Mouse (Mus musculus): ENCODE measurements around the gene Isyna1. TPM values are rescaled to one million over a fixed set of nuclear protein-coding genes. Genes with fewer than 3 reads are reported as not detected.

Isyna1 gene
- polyA plus RNA-seq, 1 experiment from 2014 or later, result 138 TPM

DNA sequence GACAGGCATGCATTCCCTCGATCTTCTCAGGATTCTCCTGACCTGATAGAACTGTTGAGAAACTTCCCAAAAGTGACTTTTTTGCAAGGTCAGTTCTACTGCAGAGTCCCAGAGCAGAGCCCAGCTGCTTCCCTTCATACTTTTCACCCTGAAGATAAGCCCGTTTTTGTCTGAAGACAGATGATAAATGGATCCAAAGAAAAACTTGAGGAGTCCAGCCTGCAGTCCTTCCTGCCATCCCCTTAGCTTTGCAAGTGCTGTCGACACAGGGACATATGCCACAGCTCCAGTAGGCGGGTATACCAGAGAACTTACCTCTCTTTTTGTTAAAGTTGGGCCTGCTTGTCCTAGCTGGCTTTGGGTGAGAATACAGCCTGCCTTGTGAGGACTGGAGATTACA lies 32.8 kb upstream of the Isyna1 start:
- Histone ChIP-seq H3K4me3 (no peak overlapping the region), H3K9me3 (replicated peaks) (no peaks in the 10 kb centered on the region), H3K4me1 (peaks cover 29% of the 10 kb centered on the region), H3K9ac (no peak overlapping the region), H3K36me3 (no peaks in the 10 kb centered on the region), H3K27me3 (no peaks in the 10 kb centered on the region), H3K27ac (no peak overlapping the region), H3K4me2 (replicated peaks) (no peak overlapping the region)
- 70% methylated on average over 4 of the region's 4 CpGs for WGBS
- no peak for ATAC-seq (ENCODE audit: low FRiP score)

DNA sequence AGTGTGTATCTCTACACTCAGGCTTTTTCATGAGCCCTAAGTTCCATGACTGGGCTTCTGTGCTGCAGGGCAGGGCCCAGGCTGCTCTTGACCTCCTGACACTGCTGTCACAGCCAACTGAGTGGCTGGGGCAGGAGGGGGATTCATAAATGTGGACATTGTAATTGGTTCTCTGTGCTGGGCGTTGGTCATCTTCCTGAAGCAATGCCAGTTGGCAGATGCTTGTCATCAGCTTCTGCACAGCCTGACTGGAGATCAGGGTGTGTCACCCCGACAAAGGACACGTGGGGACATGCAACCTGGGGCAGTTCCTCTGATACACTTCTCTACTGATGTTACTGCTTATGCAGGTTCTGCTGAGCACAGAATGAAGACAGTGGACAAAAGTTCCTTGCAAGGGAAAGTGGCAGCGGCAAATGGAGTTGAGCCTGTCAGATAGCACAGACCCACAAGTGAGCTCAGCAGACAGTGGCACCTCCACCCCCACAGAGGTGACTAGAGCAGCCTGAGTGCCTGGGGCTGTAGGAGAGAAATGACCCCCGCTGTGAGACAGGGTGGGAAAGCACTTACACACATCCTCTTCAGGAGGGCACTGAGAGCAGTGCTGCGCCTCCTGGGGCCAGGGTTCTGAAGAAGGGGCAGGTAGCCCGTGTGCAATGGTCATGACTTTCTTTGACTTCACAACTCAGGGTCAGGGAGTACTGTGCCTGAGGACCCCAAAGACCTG lies 32.2 kb upstream of the Isyna1 start:
- Histone ChIP-seq H3K9ac (no peak overlapping the region), H3K27me3 (no peaks in the 10 kb centered on the region), H3K4me2 (replicated peaks) (no peak overlapping the region), H3K27ac (no peak overlapping the region), H3K36me3 (no peaks in the 10 kb centered on the region), H3K9me3 (replicated peaks) (no peaks in the 10 kb centered on the region), H3K4me1 (peaks cover 29% of the 10 kb centered on the region), H3K4me3 (no peak overlapping the region)
- no peak for ATAC-seq (ENCODE audit: low FRiP score)
- 74% methylated on average over 7 of the region's 7 CpGs for WGBS

DNA sequence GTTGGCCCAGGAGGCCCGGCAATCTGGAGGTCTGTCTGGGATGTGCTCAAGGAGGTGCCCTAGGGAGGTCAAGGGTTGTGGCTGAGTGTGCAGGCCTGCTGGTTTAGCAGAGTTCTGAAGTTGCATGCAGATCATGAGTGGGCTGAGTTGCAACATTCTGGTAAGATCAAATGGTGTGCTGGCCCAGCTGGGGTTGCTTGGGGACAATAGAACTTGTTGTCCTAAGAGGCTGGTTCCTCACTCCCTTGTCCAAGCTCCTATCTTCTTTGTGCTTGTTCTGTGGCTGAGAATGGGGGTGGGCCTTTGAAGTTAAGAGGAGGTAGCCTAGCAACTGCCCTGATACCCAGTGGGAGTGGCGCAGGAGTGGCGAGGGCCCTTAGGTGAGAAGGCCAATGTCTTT lies 31.4 kb upstream of the Isyna1 start:
- no peak for ATAC-seq (ENCODE audit: low FRiP score)
- H3K36me3 ChIP-seq, result no peaks in the 10 kb centered on the region
- H3K27me3 ChIP-seq, result no peaks in the 10 kb centered on the region
- H3K4me2 ChIP-seq (replicated peaks), result no peak overlapping the region
- H3K27ac ChIP-seq, result no peak overlapping the region
- H3K9ac ChIP-seq, result no peak overlapping the region
- H3K4me3 ChIP-seq, result no peak overlapping the region
- H3K9me3 ChIP-seq (replicated peaks), result no peaks in the 10 kb centered on the region
- H3K4me1 ChIP-seq, result peaks cover 29% of the 10 kb centered on the region
- 77% methylated on average over 3 of the region's 3 CpGs for WGBS

DNA sequence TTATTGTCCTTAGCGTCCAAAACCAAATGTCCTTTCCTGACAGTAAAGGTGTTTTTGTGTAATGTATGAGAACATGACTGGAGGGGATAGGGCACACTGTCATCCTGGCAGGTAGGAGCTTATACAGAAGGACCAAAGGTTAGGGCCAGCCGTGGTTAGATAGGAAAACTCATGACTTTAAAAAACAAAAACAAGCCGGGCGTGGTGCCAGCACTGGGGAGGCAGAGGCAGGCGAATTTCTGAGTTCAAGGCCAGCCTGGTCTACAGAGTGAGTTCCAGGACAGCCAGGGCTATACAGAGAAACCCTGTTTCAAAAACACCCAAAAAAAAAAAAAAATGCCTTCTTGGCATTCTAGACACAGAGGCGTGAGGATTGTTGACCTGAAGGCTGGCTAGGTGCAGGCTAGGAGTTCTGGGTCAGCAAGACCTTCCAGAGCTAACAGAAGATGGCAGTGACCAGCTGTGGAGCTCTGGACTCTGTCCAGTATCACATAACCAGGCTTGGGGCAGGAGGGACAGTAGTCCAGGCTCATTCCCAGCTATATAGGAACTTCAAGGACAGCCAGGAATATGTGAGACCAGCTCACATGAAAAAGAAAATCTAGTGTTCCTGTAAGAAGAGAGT lies 30.3 kb upstream of the Isyna1 start:
- Histone ChIP-seq H3K4me1 (peaks cover 29% of the 10 kb centered on the region), H3K9ac (no peak overlapping the region), H3K27ac (no peak overlapping the region), H3K4me2 (replicated peaks) (no peak overlapping the region), H3K4me3 (no peak overlapping the region), H3K27me3 (no peaks in the 10 kb centered on the region), H3K36me3 (no peaks in the 10 kb centered on the region), H3K9me3 (replicated peaks) (no peaks in the 10 kb centered on the region)
- ATAC-seq (ENCODE audit: low FRiP score), result no peak
- 94% methylated on average over 6 of the region's 6 CpGs for WGBS

DNA sequence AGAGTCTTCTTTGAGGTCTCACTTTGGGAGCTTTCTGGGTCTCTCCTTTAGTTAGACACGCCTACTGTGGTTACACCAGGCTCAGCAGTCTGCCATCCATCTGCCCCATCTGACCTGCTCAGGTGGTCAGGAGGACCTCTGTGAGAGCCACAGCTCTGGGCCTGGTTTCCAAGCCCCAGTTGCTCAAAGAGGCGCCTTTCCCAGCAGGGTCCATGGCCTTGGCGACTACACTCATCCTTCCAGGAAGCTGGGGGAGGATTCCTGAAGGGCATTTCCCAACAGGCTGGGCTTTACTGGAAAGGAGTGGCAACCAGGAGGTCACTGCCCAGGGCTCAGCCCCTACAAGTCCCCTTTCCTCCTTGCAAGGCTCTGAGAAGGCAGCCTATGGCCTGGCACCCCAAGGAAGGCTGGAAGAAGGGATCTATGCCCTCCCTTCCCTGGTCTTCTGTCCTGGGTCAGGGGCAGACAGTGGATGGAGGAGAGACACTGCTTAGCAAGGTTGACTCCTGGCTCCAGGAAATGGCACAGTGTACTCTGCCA lies 29.4 kb upstream of the Isyna1 start:
- H3K4me2 ChIP-seq (replicated peaks), result no peak overlapping the region
- no peaks in the 10 kb centered on the region for H3K27me3 ChIP-seq
- peaks cover 29% of the 10 kb centered on the region for H3K4me1 ChIP-seq
- H3K36me3 ChIP-seq, result 0 out of 2 replicates have a peak, but pooled peaks cover 2% of the 10 kb centered on the region
- no peak overlapping the region for H3K4me3 ChIP-seq
- no peaks in the 10 kb centered on the region for H3K9me3 ChIP-seq (replicated peaks)
- no peak for ATAC-seq (ENCODE audit: low FRiP score)
- 76% methylated on average over 3 of the region's 3 CpGs for WGBS
- no peak overlapping the region for H3K27ac ChIP-seq
- no peak overlapping the region for H3K9ac ChIP-seq

DNA sequence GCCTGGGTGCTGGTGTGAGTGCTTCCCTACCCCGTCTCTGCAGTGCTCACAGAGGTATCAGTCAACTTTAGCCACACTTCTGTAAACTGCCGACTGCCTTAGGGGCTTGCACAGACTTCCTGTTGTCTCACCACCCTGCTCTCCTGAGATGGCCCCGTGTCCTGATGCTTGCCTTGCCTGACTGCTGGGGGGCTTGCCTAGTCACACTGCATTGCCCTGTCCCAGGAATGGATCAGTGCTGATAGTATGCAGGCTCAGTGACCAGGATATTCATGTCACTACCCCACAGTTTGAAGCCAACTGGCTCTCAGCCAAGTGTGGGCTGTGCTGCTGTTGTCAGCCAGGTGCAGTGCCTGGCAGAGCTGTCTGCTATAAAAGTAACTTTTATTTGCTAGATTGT lies 28.6 kb upstream of the Isyna1 start:
- H3K9ac ChIP-seq, result no peak overlapping the region
- no peaks in the 10 kb centered on the region for H3K27me3 ChIP-seq
- H3K4me1 ChIP-seq, result peaks cover 25% of the 10 kb centered on the region
- H3K27ac ChIP-seq, result no peak overlapping the region
- H3K9me3 ChIP-seq (replicated peaks), result no peaks in the 10 kb centered on the region
- WGBS, result 73% methylated on average over 3 of the region's 3 CpGs
- H3K4me2 ChIP-seq (replicated peaks), result no peak overlapping the region
- no peak for ATAC-seq (ENCODE audit: low FRiP score)
- H3K4me3 ChIP-seq, result no peak overlapping the region
- H3K36me3 ChIP-seq, result 0 out of 2 replicates have a peak, but pooled peaks cover 4% of the 10 kb centered on the region

DNA sequence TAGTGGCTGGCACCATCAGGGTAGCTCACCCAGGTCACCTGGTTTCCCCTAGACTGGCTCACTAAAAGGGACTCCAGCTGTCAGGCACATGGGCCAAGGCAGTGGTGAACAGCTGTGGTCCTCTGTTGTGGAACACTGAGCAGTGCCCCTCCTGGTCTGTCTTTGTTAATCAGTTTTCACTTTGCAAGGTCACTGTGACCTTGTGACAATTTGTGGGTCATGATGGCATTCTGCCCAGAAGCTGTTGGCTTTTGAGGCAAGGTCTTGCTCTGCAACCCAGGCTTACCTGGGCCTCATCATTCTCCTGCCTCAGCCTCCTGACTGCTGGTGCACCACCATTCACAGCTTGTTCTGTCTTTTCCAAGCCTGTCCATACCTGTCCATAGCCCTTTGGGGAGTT lies 23.8 kb upstream of the Isyna1 start:
- no peaks in the 10 kb centered on the region for H3K27me3 ChIP-seq
- H3K27ac ChIP-seq, result no peak overlapping the region
- peaks cover 7% of the 10 kb centered on the region for H3K4me1 ChIP-seq
- H3K9ac ChIP-seq, result no peak overlapping the region
- peaks cover 21% of the 10 kb centered on the region for H3K36me3 ChIP-seq
- no peak for ATAC-seq (ENCODE audit: low FRiP score)
- H3K4me2 ChIP-seq (replicated peaks), result no peak overlapping the region
- no peak overlapping the region for H3K4me3 ChIP-seq
- H3K9me3 ChIP-seq (replicated peaks), result no peaks in the 10 kb centered on the region

DNA sequence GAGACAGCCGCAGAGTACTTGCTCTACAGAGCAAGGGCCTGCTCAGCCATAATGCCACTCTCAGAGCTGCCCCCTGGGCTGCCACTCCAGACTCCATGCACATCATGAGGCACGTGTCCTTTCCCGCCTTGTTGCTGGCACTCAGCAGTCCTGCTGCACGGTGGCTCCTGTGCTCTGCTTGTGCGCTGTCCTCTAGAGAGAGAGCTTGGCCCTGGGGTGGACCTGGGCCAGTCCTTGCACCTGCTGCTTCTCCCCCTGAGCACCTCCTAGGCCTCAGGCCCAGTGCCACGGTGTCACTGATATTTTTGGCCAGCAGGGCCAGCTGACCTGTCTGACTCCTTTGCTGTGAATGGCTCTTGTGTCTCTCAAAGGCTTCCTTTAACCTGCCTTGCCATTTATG lies 23.2 kb upstream of the Isyna1 start:
- H3K4me2 ChIP-seq (replicated peaks), result no peak overlapping the region
- WGBS, result 82% methylated on average over 6 of the region's 6 CpGs
- no peak overlapping the region for H3K4me3 ChIP-seq
- no peak overlapping the region for H3K27ac ChIP-seq
- H3K9ac ChIP-seq, result no peak overlapping the region
- H3K27me3 ChIP-seq, result no peaks in the 10 kb centered on the region
- peaks cover 3% of the 10 kb centered on the region for H3K4me1 ChIP-seq
- ATAC-seq (ENCODE audit: low FRiP score), result no peak
- H3K9me3 ChIP-seq (replicated peaks), result no peaks in the 10 kb centered on the region
- H3K36me3 ChIP-seq, result peaks cover 22% of the 10 kb centered on the region

DNA sequence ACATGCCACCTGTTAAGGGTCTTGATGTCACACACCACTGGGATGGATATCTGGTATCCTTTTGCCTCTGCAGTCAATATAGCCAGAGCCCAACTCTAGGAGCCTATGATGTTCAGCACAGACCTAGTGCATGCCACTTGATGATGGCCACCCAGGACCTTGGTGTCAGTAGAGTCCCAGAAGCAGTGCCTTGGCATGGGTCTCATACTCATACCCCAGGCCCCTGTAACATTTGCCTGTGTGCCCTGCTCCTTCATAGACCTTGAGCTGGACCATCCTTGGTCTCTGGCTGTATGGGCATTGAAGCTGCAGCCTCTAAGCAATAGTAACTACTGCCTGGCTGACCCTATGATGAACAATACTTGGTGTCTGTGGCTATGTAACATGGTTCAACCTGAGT lies 19.9 kb upstream of the Isyna1 start:
- no peak overlapping the region for H3K9ac ChIP-seq
- no peaks in the 10 kb centered on the region for H3K27me3 ChIP-seq
- peaks cover 42% of the 10 kb centered on the region for H3K36me3 ChIP-seq
- H3K4me2 ChIP-seq (replicated peaks), result no peak overlapping the region
- no peak overlapping the region for H3K4me3 ChIP-seq
- H3K9me3 ChIP-seq (replicated peaks), result no peaks in the 10 kb centered on the region
- peaks cover 3% of the 10 kb centered on the region for H3K4me1 ChIP-seq
- no peak overlapping the region for H3K27ac ChIP-seq
- no peak for ATAC-seq (ENCODE audit: low FRiP score)

DNA sequence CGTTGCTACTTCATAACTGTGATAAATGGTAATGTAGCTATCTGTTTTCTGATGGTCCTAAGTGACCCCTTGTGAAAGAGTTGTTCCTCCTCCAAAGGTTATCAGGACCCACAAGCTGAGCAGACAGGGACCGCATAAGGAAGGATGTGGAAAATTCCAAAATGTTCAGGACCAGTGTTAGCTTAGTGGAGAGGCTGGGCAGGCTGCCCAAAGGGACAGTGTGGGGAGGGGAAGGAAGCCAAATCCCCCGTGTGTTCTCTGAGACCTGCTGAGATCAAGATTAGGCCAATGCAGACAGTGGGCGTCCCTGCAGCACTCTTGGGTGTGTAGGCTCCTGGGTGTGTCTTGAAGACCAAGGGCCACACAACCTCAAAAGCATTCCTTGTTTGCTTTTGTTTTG lies 19.3 kb upstream of the Isyna1 start:
- H3K4me1 ChIP-seq, result peaks cover 3% of the 10 kb centered on the region
- H3K27me3 ChIP-seq, result no peaks in the 10 kb centered on the region
- 94% methylated on average over 4 of the region's 4 CpGs for whole genome bisulfite sequencing
- H3K4me3 ChIP-seq, result no peak overlapping the region
- H3K27ac ChIP-seq, result no peak overlapping the region
- H3K4me2 ChIP-seq (replicated peaks), result no peak overlapping the region
- no peak for ATAC-seq (ENCODE audit: low FRiP score)
- H3K9ac ChIP-seq, result no peak overlapping the region
- H3K36me3 ChIP-seq, result peaks cover 39% of the 10 kb centered on the region
- H3K9me3 ChIP-seq (replicated peaks), result no peaks in the 10 kb centered on the region

DNA sequence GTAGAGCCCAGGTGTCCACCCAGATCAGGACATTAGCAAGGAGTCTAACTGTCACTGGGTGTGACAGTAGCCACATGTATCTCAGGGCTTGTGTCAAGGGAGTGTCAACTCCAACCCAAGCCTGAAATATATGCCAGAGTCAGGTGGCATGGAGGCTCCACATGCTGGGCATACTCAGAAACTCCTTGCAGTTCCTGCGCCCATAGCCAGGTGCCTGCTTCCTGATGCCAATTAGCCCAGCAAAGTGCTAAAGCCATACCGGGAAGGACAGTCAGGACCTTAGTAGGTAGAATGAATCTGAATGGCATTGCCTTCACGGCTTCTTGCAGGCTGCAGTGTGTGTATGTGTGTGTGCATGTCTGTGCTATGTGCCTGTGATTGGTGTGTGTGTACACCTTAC lies 17.0 kb upstream of the Isyna1 start:
- H3K27ac ChIP-seq, result no peak overlapping the region
- no peak overlapping the region for H3K4me2 ChIP-seq (replicated peaks)
- no peaks in the 10 kb centered on the region for H3K4me1 ChIP-seq
- WGBS, result 94% methylated on average over 3 of the region's 3 CpGs
- peaks cover 61% of the 10 kb centered on the region for H3K36me3 ChIP-seq
- no peaks in the 10 kb centered on the region for H3K9me3 ChIP-seq (replicated peaks)
- H3K9ac ChIP-seq, result no peak overlapping the region
- no peak for ATAC-seq (ENCODE audit: low FRiP score)
- H3K4me3 ChIP-seq, result no peak overlapping the region
- no peaks in the 10 kb centered on the region for H3K27me3 ChIP-seq

DNA sequence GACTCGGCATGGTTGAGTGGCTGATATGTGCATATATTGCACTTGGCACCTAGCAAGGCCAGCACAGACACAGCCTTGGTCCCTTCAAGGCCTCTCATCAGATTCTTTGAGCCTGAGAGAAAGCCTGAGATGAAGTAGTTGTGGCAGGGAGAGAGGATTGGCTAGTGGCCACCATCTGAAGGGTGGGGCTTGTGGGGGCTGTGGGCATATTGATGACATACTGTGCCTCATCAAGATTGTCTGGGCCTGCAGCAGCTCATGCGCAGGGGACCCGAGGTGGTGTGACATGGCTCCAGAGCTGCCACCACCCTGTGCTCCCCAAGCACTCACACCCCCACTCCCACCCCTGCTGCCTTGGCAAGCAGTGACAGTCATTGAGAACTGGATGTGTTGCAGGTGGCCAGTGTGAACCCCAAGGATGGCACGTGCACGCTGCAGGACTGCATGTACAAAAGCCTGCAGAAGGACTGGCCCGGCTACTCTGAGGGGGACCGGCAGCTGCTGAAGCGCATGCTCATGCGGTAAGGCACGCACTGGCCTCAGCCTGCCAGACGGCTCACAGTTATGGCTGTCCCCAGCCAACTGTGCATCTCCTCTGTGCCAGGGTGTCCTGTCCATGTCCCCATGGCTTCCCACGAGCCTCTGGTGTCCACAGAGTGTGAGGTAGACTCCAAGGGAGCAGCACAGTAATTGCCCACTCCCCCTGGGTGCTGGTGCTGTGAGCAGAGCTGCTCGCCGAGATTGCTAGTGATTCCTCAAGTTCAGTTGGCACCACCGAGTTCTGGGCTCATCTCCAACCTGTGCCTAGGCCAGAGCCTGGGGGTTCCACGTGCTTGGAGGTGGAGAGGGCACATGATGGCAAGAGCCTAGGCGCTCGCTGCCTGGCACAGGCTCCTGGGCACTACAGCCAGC lies 10.4 kb upstream of the Isyna1 start:
- H3K4me1 ChIP-seq, result no peaks in the 10 kb centered on the region
- H3K4me3 ChIP-seq, result no peak overlapping the region
- 92% methylated on average over 18 of the region's 18 CpGs for WGBS
- H3K36me3 ChIP-seq, result peaks cover 89% of the 10 kb centered on the region
- H3K27ac ChIP-seq, result no peak overlapping the region
- H3K4me2 ChIP-seq (replicated peaks), result no peak overlapping the region
- H3K9ac ChIP-seq, result no peak overlapping the region
- no peak for ATAC-seq (ENCODE audit: low FRiP score)
- H3K27me3 ChIP-seq, result no peaks in the 10 kb centered on the region
- no peaks in the 10 kb centered on the region for H3K9me3 ChIP-seq (replicated peaks)

Measured in hindbrain, embryonic 12.5 days (tissue).